Mouse (Mus musculus): ENCODE results near the gene Usp46.
A peak's percentile ranks its signal among the peaks of the same experiment; 100 is the strongest.

The Usp46 gene

GRCm38 (mm10) chr5:74068714-74069321, 587 bp upstream of the Usp46 start:
- peak; percentile 77 for DNase-seq

GRCm38 (mm10) chr5:74067346-74067745, 885 bp downstream of the Usp46 start:
- peak; percentile 55 for DNase-seq

DNA sequence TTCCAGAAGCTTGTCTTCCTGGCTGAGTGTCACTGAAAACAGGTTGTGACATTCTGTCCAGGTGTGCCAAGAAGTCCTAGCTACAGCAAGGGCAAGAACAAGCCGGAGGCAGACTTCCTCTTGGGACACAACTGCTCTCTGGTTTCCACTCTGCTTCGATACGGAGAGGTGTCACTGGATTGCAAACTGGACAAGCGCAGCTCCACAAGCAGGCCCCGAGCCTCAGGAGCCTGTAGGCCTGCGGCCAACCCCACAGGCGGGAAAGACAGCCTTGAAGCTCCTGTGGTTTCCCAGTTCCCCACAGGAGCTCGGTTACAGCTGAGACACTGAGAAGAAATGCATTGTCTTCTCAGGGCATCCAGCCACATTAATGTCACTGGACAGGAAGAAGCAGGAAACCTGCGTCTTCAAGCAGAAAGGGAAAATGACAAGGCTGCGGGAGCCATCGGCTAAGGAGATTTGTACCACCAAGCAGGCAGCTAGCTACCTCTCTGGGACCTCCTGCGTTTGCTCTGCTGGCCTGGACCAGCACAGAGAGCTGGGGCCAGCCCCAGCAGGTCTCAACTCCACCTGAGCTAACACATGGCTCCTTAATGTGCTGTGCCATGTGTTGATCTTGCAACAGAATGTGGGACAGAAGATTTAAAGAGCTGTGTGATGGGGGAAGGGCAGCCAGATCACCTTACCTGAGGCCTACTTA, 1.7 kb downstream of the Usp46 start:
- DNase-seq = peak; percentile 85

GRCm38 (mm10) chr5:74065565-74066275, 2.5 kb downstream of the Usp46 start:
- DNase-seq = peak; percentile 46

DNA sequence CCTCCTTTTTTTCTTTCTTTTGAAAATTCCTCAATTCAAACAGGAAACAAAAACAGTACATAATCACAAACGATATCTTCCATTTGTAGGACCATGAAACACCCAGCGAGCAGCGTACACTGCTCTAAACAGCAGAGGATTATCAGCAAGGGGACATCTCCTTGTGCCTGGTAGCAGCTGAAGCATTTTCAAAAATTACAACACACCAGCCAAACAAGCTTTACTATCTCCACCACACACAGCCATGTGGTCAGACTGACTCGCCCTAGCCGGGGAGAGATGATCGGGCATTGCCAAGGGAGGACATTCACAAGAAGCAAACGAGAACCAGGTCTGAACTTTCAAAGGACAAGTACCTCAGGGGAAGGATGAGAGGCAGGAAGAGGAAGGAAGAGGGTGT, 3.4 kb downstream of the Usp46 start:
- DNase-seq = peak; percentile 32

DNA sequence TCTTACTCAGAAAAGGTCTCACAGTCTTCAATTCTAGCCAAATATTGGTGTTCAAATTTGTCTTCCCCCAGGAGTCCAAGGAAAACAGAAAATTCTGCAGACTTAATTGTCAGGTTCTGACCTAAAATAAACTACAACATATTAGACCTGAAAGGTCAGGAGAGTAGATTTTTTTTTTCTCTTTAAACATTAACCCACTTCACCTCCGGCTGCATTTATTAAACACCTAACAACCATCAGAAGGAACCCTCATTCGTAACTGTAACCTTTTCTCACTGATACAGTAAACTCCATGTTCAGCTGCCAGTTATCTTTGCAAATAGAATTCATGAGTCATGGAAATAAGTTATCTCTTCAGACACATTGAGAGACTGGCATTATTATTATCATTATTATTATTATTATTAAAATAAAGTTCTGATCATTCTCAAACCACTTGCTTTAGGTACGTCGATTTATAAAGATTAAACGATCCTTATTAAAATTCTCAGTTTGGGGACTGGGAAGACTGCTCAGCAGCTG, 4.9 kb downstream of the Usp46 start:
- no peak for DNase-seq

DNA sequence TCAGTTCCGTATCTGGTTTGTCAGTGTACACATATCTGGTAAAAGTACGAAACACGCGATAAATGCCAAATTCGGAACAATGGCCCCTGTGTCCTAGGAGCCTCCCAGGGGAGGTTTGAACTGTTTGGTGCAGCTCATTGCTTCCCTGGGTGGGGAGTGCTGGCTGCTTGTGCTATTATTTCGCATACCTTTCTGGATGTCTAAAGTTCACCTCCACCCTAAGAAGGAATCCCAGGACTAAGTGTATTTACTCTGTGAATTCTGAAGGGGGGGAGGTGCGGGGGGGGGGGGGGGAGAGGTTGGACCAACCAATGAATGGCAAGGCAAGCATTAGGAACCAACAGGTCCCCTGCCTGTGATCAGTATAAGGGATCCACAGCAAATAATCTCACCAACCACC, 6.0 kb downstream of the Usp46 start:
- no peak for DNase-seq

GRCm38 (mm10) chr5:74061408-74062047, 6.7 kb downstream of the Usp46 start:
- DNase-seq = peak; percentile 64

GRCm38 (mm10) chr5:74052171-74052909, 15.9 kb downstream of the Usp46 start:
- DNase-seq = peak; percentile 46

GRCm38 (mm10) chr5:74051394-74052170, 16.6 kb downstream of the Usp46 start:
- peak; percentile 71 for DNase-seq

GRCm38 (mm10) chr5:74050903-74051302, 17.3 kb downstream of the Usp46 start:
- DNase-seq = peak; percentile 54

DNA sequence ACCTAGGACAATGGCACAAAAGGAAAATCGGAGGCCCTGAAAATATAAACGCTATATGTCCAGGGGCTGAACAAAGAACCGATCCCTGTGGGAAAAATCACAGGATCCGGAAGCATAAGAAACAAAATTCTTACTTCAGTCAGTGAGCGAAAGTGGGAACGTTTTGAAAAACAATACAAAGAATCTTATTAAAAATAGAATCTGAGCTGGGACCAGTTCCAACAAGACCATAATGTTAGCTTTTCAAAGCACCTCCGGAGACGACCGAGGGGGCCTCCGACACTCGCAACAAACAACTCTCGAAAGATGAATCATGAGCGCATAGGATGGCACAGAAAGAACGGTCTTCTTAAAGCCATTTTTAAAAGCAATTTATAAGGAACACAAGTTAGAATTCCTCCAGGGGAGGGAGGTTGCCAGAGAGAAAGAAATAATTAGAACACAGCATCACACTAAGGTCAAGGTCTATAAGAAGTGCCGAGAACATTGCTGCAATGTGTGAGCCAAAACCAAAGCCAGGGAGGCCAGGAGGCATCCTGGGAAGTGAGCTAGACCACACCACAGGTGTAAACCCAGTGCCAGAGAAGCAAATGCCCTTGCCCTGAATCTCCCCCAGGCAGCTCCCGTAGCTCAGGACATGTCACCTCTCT, 19.3 kb downstream of the Usp46 start:
- DNase-seq = peak; percentile 67

- DNase-seq = no peak
Measured at GRCm38 (mm10) chr5:74044591-74044990, 23.6 kb downstream of the Usp46 start.

DNA sequence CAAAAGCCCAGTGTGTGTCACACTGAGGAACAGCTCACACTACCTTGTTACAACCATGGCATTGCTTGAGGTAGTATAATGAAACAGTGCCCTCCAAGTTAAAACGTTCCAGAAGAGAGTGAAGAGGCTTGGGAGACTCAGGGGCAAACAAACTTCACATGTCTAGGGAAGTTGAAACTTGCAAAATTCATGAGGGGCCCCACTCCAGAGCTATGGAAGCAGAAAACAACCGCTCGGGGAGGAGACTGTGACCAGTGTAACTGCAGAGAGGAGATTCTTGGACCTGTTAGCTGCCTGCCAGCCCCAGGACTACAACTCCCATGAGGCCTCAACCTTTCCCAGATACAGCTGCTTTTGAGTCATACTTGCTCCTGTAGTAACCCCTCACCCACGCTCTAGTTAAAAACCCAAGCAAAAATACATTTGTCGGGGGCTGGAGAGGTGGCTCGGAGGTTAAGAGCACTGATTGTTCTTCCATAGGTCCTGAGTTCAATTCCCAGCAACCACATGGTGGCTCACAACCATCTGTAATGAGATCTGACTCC, 25.4 kb downstream of the Usp46 start:
- DNase-seq = no peak

DNA sequence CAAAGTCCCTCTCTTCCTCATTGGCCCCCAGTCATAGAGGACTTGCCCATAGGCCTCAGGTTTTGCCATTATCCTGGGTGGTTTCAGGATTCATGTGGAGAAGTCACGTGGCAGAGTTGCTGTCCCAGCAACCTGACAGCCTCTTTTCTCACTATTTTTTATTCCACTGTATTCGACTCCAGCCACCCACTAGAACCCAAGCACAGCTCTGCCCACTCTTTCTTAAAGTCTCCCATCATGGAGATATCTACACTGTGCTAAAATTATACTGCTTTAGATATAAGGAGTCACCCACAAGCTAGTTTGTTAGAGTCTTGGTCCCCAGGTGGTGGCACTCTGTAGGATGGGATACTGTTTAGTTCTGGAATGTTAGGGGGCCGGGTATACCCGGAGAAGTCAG, 27.7 kb downstream of the Usp46 start:
- no peak for DNase-seq

- no peak for DNase-seq
Measured at GRCm38 (mm10) chr5:74035454-74035853, 32.8 kb downstream of the Usp46 start.

GRCm38 (mm10) chr5:74034177-74034576, 34.1 kb downstream of the Usp46 start:
- no peak for DNase-seq

GRCm38 (mm10) chr5:74029787-74030186, 38.4 kb downstream of the Usp46 start:
- DNase-seq = no peak

DNA sequence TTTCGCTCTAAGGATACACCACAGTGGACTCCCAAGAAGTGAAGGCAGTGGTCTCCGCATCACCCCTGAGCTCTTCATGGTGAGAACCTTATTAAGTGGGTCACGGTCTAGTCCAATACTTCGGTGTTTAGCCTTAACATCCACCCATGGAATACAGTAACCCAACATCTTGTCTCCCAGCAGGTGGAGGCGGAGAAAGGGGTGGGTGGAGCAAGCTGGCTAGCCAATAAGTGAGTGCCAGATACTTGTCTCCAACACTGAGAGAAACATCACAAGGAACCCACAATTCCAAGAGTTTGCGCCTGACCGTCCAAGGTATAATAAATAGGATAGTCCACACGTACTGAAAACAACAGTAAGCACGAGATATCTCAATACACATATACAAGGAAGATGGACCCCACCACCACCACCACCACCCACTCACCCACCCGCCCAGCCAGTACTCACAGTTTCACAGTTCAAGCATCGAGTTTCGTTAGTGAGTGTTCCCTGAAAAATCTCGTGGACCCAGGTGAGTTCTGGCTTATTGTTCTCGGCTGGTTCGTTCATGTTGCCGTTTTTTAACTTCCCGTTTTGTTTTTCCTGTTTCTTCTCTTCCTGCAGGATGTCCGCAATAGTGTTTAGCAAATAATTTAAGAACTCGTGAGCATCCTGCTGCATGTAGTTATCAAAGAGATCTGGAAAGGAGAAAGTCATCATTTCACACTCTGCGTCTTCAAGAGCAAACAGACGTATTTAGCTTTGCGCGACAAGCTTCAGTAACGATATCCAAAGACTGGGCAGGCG, 39.3 kb downstream of the Usp46 start:
- no peak for DNase-seq

- DNase-seq = no peak
Measured at GRCm38 (mm10) chr5:74028221-74028620, 40.0 kb downstream of the Usp46 start.

Measured in cerebellum, adult 11-12 months (tissue).